In the genomic region with DNA sequence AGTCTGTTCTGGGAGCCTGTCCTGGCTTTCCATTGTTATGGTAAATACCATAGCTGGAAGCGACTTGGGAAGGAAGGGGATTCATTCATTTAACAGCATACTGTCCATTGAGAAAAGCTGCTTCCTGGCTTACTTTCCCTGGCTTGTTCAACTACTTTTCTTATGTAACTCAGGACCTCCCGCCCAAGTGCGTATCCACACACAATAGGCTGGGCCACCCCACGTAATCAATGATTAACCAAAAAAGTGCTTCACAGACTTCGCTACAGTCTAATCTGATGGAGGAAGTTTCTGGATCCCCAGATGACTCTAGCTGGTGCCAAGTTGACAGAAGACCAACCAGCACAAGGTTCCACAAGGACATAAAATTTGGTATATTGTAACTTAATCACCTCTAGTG, we compare ENCODE assay signal across 19 mouse cellular contexts. TPM values are rescaled to one million over a fixed set of nuclear protein-coding genes. Genes with fewer than 3 reads are reported as not detected.
DNase-seq lines count a peak whose midpoint lies in the region; ATAC-seq and TF ChIP-seq lines count a peak whose summit lies in the region.
"Had no signal": no experiment of that assay in that cellular context is flagged by ENCODE, and none has a peak within 500 bp of the region (broad histone marks: within the 10 kb centered on the region; RNA-seq: fewer than 3 reads in every experiment).

No protein-coding gene starts in this region.

- H3K9ac ChIP-seq in liver, adult 2 months (ENCODE audit: low read depth, low read length) = no peak overlapping the region
- H3K9ac ChIP-seq in liver, embryonic 12.5 days = no peak overlapping the region
- H3K9ac ChIP-seq: heart, embryonic 13.5 days; limb, embryonic 12.5 days; midbrain, embryonic 13.5 days had no signal

- TF ChIP-seq POLR2A in liver, adult 2 months (IDR thresholded peaks at IDR 0.05; ENCODE audit: extremely low read depth, insufficient read depth, low read length) = no peak
- no peak for TF ChIP-seq POLR2A in brain, embryonic 14.5 days (IDR thresholded peaks at IDR 0.05; ENCODE audit: borderline replicate concordance, extremely low read depth, insufficient read depth, insufficient read length, poor library complexity, severe bottlenecking)

- ATAC-seq in liver, embryonic 12.5 days = no peak
- ATAC-seq: midbrain, embryonic 13.5 days had no signal

- H3K4me2 ChIP-seq in liver, embryonic 12.5 days = no peak overlapping the region
- H3K4me2 ChIP-seq: heart, embryonic 13.5 days; limb, embryonic 12.5 days; midbrain, embryonic 13.5 days had no signal

- 41% methylated on average over 5 of the region's 5 CpGs for WGBS in liver, adult 2 months
- 75% methylated on average over 5 of the region's 5 CpGs for WGBS in liver, embryonic 12.5 days (ENCODE audit: insufficient replicate concordance)

- H3K36me3 ChIP-seq in liver, adult 2 months (ENCODE audit: control insufficient read depth, insufficient read depth, low read length) = no peaks in the 10 kb centered on the region
- H3K36me3 ChIP-seq in liver, embryonic 12.5 days = no peaks in the 10 kb centered on the region
- H3K36me3 ChIP-seq: forebrain, embryonic 10.5 days; heart, embryonic 13.5 days; limb, embryonic 12.5 days; midbrain, embryonic 13.5 days had no signal

- no peaks in the 10 kb centered on the region for H3K79me2 ChIP-seq in liver, adult 2 months (ENCODE audit: control insufficient read depth, insufficient read depth, low read length)

- H3K27ac ChIP-seq in liver, adult 2 months (replicated peaks; ENCODE audit: insufficient read depth, low read depth, low read length) = peak overlapping the region; percentile 54; the same call in 1 of the 2 replicates
- no peak overlapping the region for H3K27ac ChIP-seq in liver, embryonic 12.5 days
- no peak overlapping the region for H3K27ac ChIP-seq in gastrocnemius, adult 2 months
- H3K27ac ChIP-seq: forebrain, embryonic 10.5 days; heart, embryonic 13.5 days; left cerebral cortex, adult 2 months; limb, embryonic 12.5 days; midbrain, embryonic 13.5 days had no signal

- no peak for TF ChIP-seq CTCF in liver, adult 2 months (IDR thresholded peaks at IDR 0.05; ENCODE audit: low read depth, low read length)
- no peak for TF ChIP-seq CTCF in brain, embryonic 14.5 days (IDR thresholded peaks at IDR 0.05; ENCODE audit: borderline replicate concordance, extremely low read depth, insufficient read depth, insufficient read length)
- no peak for TF ChIP-seq CTCF in gastrocnemius, adult 2 months (IDR thresholded peaks at IDR 0.05)

- H3K27me3 ChIP-seq in liver, adult 2 months (ENCODE audit: control insufficient read depth, insufficient read depth, low read length) = no peaks in the 10 kb centered on the region
- no peaks in the 10 kb centered on the region for H3K27me3 ChIP-seq in liver, embryonic 12.5 days (replicated peaks)
- H3K27me3 ChIP-seq: heart, embryonic 13.5 days; limb, embryonic 12.5 days; midbrain, embryonic 13.5 days had no signal

- no peak overlapping the region for H3K4me3 ChIP-seq in liver, adult 2 months (ENCODE audit: insufficient read depth, low read depth, low read length)
- no peak overlapping the region for H3K4me3 ChIP-seq in liver, embryonic 12.5 days
- no peak overlapping the region for H3K4me3 ChIP-seq in gastrocnemius, adult 2 months
- H3K4me3 ChIP-seq: forebrain, embryonic 10.5 days; heart, embryonic 13.5 days; left cerebral cortex, adult 2 months; limb, embryonic 12.5 days; midbrain, embryonic 13.5 days; myocyte had no signal

- DNase-seq in liver, adult 2 months (ENCODE audit: extremely low read depth, low read depth, low spot score) = peak; percentile 89
- DNase-seq in ES-CJ7 (ENCODE audit: low read depth, low spot score) = peak; percentile 85
- DNase-seq in brain, embryonic 14.5 days (ENCODE audit: low read depth) = peak; percentile 47
- peak; percentile 27 for DNase-seq in lung, postnatal 25 days (ENCODE audit: low spot score)
- no peak for DNase-seq in left cerebral cortex, postnatal 36 days (ENCODE audit: low spot score in 2 of 2)
- no peak for DNase-seq in gastrocnemius, adult 2 months
- DNase-seq in MN1 (ENCODE audit: low spot score) = no peak
- DNase-seq: cerebellum, adult 18-20 months; heart, postnatal 4 days; thymus, adult 18-20 months had no signal

- H3K9me3 ChIP-seq in liver, embryonic 12.5 days (replicated peaks) = no peaks in the 10 kb centered on the region
- H3K9me3 ChIP-seq: forebrain, embryonic 10.5 days; heart, embryonic 13.5 days; limb, embryonic 12.5 days; midbrain, embryonic 13.5 days had no signal

- peaks cover 11% of the 10 kb centered on the region for H3K4me1 ChIP-seq in liver, adult 2 months (ENCODE audit: control insufficient read depth, insufficient read depth, low read length)
- no peaks in the 10 kb centered on the region for H3K4me1 ChIP-seq in liver, embryonic 12.5 days
- H3K4me1 ChIP-seq: heart, embryonic 13.5 days; limb, embryonic 12.5 days had no signal

- intact Hi-C loops in left cerebral cortex, postnatal 36 days (cut with DNase I) = no loop called here
- intact Hi-C loops in gastrocnemius, adult 2 months (cut with DNase I) = no loop called here

RNA-seq across cellular contexts. Expression of a gene that starts 14.0 kb away (rescaled TPM):
- 0.18 and 0.27 TPM in 2 replicates for total RNA-seq in liver, adult 2 months (2014; rRNA removed)
- 1.4 and 1.7 TPM in 2 replicates for polyA plus RNA-seq in liver, adult 2 months (2012; rRNA removed)
- polyA plus RNA-seq in liver, embryonic 12.5 days (2016; fragmentation: Nextera tagmentation; extraction: Ambion mirVana) = not detected in 2 replicates
- 0.04 and 0.11 TPM in 2 replicates for polyA plus RNA-seq in brain, embryonic 14.5 days (2012; rRNA removed)
- total RNA-seq in left cerebral cortex, postnatal 36 days (2021) = not detected
- total RNA-seq in gastrocnemius, adult 2 months (2021) = not detected
- total RNA-seq: layer of hippocampus, adult 8-10 months; left cerebral cortex, adult 2 months had no signal
- polyA plus RNA-seq: cortical plate, adult 2 months; forebrain, embryonic 10.5 days; heart, embryonic 13.5 days; limb, embryonic 12.5 days; midbrain, embryonic 13.5 days; myocyte had no signal

Comparison
In these comparisons a context has a peak if more than half of its experiments do, and no peak if none do; other contexts are left out.
1. DNase-seq: peak in liver, adult 2 months (single experiment), ES-CJ7 (single experiment), brain, embryonic 14.5 days (single experiment) and lung, postnatal 25 days (single experiment); none in left cerebral cortex, postnatal 36 days (0 of 2), gastrocnemius, adult 2 months (single experiment) and MN1 (single experiment).